Mouse (Mus musculus) layer of hippocampus, adult 9-10 months (tissue): ENCODE results near the gene Dio3.

Experiments used
- DNase-seq: peaks from one replicate; pipeline ENCODE4 v3.0.0; 2022; ENCODE audit warnings: low spot score

Gene Dio3

GRCm38 (mm10) chr12:110278853-110279252 is at the start of gene Dio3:
TSS of gene Dio3 (plus strand) at chr12:110279068.
- no peak for DNase-seq

DNA sequence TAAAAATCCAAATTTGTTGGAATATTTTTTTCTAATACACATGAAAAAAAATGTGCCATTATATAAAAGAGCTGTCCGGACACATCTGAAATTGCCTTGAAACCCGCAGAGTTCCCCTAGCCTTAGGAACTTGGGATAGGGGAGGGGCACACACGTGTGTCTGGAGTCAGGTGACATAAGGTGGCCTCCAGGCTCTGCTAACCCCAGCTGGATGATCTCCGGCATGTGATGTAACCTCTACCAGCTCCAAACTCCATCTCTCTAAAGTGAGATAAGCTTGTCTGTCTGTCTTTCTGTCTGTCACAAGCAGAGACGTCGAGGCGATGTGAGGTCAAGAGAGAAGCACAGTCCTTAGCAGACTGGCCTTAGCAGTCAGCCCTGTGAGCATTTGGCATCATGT is 48.6 kb upstream of the Dio3 start:
- no peak for DNase-seq

GRCm38 (mm10) chr12:110230767-110231166 is 48.1 kb upstream of the Dio3 start:
- DNase-seq = no peak

GRCm38 (mm10) chr12:110231709-110232600 is 46.9 kb upstream of the Dio3 start:
- DNase-seq = no peak

DNA sequence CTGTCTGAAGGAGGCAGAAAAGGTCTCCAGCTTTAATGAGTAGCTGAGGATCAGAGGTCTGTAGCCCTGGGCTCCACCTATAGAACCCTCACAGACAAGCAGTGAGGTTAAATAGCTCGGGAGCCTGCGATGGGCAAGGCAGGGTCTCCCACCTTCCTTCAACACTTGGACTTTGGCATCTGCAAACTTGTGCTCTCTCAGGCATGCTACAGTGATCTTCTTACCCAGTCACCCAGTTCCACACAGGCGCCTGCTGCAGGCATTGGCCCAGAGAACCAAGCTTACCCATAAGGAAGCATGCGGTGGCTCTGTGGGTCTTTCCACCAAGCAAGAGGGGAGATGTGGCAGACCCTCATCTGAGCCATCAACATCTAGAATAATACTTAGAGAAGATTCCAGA is 43.0 kb upstream of the Dio3 start:
- no peak for DNase-seq

DNA sequence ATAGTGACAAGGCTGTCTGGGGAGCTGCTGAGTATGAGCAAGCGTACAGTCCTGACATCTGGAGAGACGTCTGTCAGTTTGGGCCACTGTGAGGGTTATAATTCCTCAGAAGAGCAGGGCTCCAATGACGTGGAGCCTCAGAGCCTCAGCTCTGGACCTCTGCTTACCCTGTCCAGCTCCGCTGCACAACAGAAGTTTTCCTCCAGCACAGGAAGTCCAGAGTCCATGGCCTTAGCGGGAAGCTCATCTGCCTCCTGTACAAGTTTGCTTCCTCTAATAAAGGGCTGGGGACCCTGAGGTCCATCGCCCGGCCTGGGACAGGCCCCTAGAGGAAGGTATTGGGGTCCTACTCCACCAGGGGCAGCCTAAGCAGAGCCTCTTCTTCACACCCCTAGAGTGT is 41.8 kb upstream of the Dio3 start:
- no peak for DNase-seq

- DNase-seq = no peak
Measured at GRCm38 (mm10) chr12:110239358-110239757, 39.5 kb upstream of the Dio3 start.

DNA sequence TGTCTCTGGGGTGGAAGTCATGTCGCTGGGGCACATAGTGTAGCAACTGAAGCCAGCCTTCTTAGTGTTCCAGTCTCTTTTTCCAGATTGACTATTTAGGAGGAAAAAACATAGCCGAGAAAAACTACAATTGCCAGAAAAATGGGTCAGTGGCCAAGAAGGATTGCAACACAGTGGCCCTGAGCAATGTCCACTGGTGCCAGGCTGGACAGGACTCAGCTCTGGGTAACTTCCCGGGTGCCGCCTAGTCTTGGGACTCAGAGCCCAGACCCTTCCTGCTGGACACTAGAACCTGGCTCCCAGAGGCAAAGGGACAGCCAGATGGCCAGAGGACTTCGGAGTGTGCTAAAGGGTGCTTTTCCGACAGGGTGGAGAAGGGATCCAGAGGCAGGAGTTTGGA is 34.3 kb upstream of the Dio3 start:
- no peak for DNase-seq

DNA sequence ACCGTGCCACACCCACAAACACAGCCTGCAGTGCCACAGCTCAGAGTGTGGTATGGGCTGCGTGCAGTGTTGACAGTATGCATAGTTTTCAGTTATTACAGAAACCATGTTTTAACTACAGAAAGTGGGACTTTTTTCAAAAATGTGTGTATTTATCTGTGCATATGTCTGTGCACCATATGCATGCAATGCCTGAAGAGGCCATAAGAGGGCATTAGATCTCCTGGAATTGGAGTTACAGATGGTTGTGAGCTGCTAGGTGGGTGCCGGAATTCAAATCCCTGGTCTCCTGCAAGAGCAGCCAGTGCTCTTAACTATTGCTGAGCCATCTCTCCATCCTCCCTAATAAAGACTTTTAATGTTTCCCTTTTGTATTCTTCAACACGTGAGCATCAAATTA is 33.4 kb upstream of the Dio3 start:
- DNase-seq = no peak

DNA sequence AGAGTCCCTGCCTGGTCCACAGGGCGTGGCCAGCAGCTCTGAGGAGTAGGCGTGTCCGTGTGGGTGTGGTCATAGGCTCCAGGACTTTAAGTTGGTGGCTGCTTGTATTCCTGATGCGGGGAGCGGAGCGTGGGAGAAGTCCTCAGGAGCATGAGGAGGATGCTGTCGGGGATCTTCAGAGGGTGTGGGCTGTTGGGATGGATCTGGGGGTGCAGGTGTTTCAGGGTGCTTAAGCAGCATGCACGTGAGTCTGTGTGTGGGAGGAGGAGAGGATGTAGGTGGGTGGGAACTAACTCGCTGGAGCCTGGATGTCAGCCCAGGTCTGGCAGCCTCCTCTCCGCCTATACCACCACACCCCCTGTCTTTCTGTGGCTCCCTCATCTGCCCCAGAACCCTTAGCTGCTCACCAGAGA is 26.7 kb upstream of the Dio3 start:
- no peak for DNase-seq

DNA sequence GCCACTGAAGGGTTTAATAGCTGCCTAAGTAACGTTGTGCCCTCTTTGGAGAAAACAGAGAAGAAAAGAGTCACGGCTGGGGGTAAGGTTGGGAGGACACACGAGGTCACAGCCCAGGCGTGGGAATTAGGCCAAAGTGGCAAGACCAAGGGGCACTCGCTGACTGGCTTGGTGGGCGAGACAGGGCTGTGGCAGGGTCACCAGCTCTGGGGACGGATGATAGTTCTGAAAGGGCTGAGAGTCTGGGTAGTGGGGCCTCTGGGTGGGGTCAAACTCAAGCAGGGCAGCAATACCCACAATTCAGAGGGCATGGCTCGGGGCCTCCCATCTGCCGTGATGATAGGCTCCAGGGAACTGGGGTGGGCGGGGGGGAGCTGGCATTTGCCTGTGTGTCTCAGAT is 23.1 kb upstream of the Dio3 start:
- no peak for DNase-seq

DNA sequence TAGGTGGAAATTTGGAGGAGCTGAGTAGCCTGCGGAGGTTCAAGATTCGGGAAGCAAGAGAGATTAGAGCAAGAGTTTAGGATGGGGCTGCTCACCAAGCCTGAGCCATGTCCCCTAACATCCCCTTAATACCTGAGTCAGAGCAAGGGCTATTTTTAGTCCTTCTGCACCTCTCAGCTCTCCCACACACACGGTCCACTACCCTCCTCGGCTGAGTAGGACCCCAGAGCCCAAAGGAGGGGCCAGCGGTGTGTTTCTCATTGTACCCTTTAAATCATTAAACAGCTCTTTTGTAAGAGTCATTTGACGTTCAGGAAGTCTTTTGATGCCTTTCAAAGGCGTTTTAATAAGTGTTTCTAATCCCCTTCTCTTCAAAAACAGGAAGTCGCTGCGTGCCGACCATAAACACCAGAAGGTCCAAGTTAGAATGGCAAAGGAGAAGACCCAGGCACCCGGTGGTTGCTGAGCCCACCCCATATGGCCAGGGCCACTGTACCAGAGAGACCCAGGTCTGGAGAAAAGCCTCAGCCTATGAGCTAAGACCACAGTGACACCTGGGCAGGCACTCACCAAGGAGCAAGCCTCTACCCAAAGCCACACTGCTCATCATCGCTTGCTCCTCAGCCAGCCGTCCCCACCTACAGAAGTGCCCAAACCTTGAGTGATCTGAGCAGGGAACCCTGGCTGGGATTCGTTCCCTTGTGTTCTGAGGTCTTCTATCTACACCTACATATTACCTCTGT is 22.2 kb upstream of the Dio3 start:
- no peak for DNase-seq

DNA sequence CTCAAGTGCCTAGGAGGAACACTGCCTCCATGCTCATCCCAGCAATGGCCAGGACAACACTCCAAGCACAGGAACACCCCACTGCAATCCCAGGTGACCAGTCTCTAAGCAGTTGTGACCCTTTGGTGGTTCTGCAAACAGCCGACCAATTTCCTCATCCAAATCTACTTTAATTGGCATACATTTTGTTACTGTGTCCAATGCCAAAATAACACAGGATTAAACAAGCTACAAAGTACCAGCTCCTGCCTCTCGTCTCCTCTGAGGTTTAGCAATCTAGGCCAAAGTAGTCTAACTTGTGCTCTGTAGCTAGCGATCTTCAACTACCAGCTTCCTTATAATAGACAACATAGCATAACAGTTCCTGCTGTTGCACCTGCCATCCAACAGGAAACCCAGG is 10.6 kb upstream of the Dio3 start:
- no peak for DNase-seq

GRCm38 (mm10) chr12:110269686-110270085 is 9.2 kb upstream of the Dio3 start:
- no peak for DNase-seq

DNA sequence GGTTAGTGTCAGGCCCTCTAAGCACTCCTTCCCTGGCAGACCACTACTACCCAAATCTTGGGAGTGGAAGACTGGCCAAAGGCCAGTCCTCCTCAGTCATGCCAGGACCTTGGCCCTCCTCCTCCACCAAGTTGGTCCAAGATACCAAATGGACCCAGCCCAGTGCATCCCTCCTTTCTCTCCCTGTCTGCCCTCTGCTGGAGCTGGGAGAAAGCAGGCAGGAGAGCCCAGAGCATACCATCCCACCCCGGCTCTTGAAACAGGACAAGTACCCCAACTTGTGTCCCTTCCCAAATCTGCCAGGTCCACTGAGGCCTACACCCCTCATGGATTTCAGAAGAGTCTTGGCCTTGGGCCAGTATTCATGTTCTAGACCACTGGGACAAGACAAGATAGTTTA is 2.8 kb upstream of the Dio3 start:
- no peak for DNase-seq

- no peak for DNase-seq
Measured at GRCm38 (mm10) chr12:110277259-110277964, 1.5 kb upstream of the Dio3 start.

DNA sequence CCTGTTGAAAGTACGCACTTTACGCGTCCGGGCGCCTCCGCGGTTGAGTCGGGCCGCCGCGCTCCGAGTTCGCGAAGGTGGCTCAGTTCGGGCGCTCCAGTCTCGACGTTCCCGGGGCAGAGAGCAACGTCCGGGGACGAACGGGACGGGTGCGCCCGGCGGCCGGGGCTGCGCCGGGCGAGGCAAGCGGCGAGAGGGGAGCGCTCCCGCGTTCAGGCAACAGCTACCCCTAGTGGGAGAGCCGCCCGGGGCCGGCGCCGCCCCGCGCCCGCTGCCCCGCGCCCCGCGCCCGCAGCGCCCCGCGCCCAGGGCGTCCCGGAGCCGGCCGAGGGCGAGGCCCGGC is 932 bp upstream of the Dio3 start:
- no peak for DNase-seq

DNA sequence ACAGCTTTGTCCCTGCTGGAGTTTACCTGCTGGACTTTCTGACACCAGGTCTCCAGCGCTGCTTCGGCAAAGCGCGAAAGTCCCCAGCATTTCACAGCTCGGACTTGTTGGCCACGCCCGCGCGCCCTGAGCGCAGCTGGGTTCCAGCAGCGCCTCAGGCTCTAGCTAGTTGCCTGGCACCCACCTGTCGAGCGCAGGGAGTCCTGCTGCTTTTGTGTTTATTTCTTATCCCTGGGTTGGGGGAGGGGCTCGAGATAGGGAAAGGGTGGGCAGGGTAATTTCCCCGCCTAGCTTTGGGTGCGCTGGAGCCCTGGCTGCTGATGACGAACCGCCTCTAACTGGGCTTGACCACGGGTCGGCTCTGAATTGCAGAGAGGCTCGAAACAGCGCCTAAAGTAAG is 1.5 kb downstream of the Dio3 start:
- DNase-seq = no peak

DNA sequence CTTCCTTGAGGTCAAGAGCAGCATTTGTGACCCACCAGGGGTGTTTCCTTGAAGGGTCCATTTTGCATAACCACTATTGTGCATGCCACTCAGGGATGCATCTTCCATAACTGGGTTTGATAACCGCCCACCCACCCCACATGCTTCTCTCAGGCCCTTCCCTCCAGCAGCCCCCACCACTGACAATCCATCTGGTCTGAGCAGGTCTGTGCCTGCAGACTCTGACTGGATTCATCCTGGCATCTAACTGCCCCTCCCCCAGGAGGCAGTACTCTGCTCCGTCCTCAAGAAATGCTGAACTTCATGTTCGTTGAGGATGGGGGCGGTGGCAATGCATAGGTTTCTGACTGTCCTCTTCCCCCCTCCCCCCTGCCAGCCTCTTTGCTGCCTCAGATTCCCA is 4.9 kb downstream of the Dio3 start:
- DNase-seq = no peak

DNA sequence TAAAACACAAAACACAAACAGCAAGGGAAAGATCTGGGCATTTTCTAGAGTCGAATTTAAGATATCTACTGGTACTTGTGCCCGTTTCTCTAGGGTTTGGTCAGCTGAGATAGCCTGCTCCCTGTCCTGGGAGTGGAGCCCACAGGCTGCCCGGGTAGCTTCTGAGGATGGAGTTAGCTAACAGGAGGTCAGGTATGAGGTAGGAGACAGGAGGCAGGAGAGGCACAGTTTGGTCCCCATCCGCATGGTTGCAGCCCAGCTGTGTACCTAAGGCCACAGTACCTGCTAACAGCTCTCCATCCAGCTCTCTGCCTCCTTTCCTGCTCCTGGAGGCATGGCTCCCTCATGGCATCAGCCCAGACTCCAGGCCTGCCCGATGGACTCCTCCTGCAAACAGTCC is 13.9 kb downstream of the Dio3 start:
- DNase-seq = no peak

GRCm38 (mm10) chr12:110294891-110295290 is 16.0 kb downstream of the Dio3 start:
- DNase-seq = no peak

- DNase-seq = no peak
Measured at GRCm38 (mm10) chr12:110298653-110299052, 19.8 kb downstream of the Dio3 start.

DNA sequence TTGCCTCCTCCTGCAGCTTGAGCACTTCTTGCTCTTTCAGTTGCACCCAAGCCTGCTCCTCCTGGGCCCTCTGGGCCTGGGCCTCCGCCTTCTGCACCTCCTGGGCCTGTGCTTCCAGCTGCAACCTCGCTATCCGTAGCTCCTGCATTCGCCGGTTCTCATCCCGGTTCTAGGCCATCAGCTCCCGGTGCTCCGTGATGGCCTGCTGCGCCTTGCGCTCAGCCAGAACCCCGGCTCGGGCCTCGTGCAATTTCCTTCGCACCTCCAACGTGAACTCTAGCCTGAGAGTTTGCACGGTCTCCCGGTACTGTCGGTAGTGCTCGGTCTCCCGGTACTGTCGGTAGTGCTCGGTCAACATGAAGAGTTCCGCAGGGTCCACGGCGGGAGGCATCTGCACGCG is 40.8 kb downstream of the Dio3 start:
- DNase-seq = no peak
